In genomic region chr11:94596311-94596852, GRCm38 (mm10) we compare ENCODE assay signal across 9 mouse cellular contexts. TPM values are rescaled to one million over a fixed set of nuclear protein-coding genes. Genes with fewer than 3 reads are reported as not detected.
A peak's percentile ranks its signal among the peaks of the same experiment; 100 is the strongest.
DNase-seq lines count a peak whose midpoint lies in the region; ATAC-seq and TF ChIP-seq lines count a peak whose summit lies in the region.
"Had no signal": no experiment of that assay in that cellular context is flagged by ENCODE, and none has a peak within 500 bp of the region (broad histone marks: within the 10 kb centered on the region; RNA-seq: fewer than 3 reads in every experiment).

No protein-coding gene starts in this region.

- H3K9me3 ChIP-seq in kidney, embryonic 14.5 days (ENCODE audit: control insufficient read depth, low read length), result no peaks in the 10 kb centered on the region
- no peaks in the 10 kb centered on the region for H3K9me3 ChIP-seq in forebrain, postnatal 0 days (ENCODE audit: low read length)

- no peak for ATAC-seq in kidney, embryonic 14.5 days (ENCODE audit: low FRiP score, low TSS enrichment)
- ATAC-seq in megakaryocyte, adult 5-6 weeks (ENCODE audit: poor library complexity, severe bottlenecking), result peak; percentile 68; the same call in 1 of the 2 replicates
- ATAC-seq in forebrain, postnatal 0 days, result no peak
- ATAC-seq: hindbrain, embryonic 16.5 days had no signal

- H3K9ac ChIP-seq in kidney, embryonic 14.5 days (ENCODE audit: low read depth, low read length), result no peak overlapping the region
- H3K9ac ChIP-seq in forebrain, postnatal 0 days, result no peak overlapping the region

- H3K4me2 ChIP-seq in kidney, embryonic 14.5 days (replicated peaks; ENCODE audit: low read depth, low read length), result no peak overlapping the region
- H3K4me2 ChIP-seq in forebrain, postnatal 0 days (ENCODE audit: low read depth), result no peak overlapping the region

- no peak overlapping the region for H3K27ac ChIP-seq in kidney, embryonic 14.5 days (ENCODE audit: low read depth, low read length)
- no peak overlapping the region for H3K27ac ChIP-seq in forebrain, postnatal 0 days (ENCODE audit: low read depth, low read length)

- TF ChIP-seq CTCF in forebrain, postnatal 0 days (IDR thresholded peaks at IDR 0.05; ENCODE audit: low read depth), result no peak

- peak; percentile 71 for DNase-seq in kidney, postnatal 10 days
- DNase-seq in c-Kit-positive CD71-negative TER-119-negative erythroid progenitor cells, embryonic 14.5 days (ENCODE audit: low read depth), result peak; percentile 53
- peak; percentile 32 to 44 for DNase-seq in thymus, postnatal 36 days
- no peak for DNase-seq in forebrain, postnatal 0 days
- DNase-seq in gastrocnemius, postnatal 4 days (ENCODE audit: low spot score in 2 of 2), result no peak
- DNase-seq in embryo, embryonic 11 days, result no peak

- H3K36me3 ChIP-seq in kidney, embryonic 14.5 days (ENCODE audit: control insufficient read depth, insufficient read depth, low read length), result no peaks in the 10 kb centered on the region
- no peaks in the 10 kb centered on the region for H3K36me3 ChIP-seq in forebrain, postnatal 0 days (ENCODE audit: insufficient read depth)

- no peak overlapping the region for H3K4me3 ChIP-seq in kidney, embryonic 14.5 days (ENCODE audit: low read length)
- no peak overlapping the region for H3K4me3 ChIP-seq in forebrain, postnatal 0 days (ENCODE audit: low read depth, low read length)

- 73% methylated on average over 7 of the region's 7 CpGs for WGBS in kidney, embryonic 14.5 days
- WGBS in forebrain, postnatal 0 days, result 65% methylated on average over 7 of the region's 7 CpGs

- peaks cover 18% of the 10 kb centered on the region; the same call in 1 of the 2 replicates for H3K4me1 ChIP-seq in kidney, embryonic 14.5 days (ENCODE audit: control insufficient read depth, insufficient read depth, low read length)
- H3K4me1 ChIP-seq in forebrain, postnatal 0 days (ENCODE audit: insufficient read depth), result no peaks in the 10 kb centered on the region

- H3K27me3 ChIP-seq in kidney, embryonic 14.5 days (ENCODE audit: control insufficient read depth, insufficient read depth, low read length), result no peaks in the 10 kb centered on the region
- H3K27me3 ChIP-seq in forebrain, postnatal 0 days (ENCODE audit: insufficient read depth, low read length), result no peaks in the 10 kb centered on the region

RNA-seq across cellular contexts. Expression of gene Acsf2, which starts 5.3 kb away (rescaled TPM):
- 9.1 and 11.5 TPM in 2 replicates for polyA plus RNA-seq in kidney, embryonic 14.5 days (2014; fragmentation: Nextera tagmentation; extraction: Ambion mirVana)
- total RNA-seq in megakaryocyte, adult 5-6 weeks (2015), result 6.7 and 7.9 TPM in 2 replicates
- total RNA-seq in megakaryocyte, adult 5-6 weeks (2017), result 0.37 and 1.1 TPM in 2 replicates
- total RNA-seq in forebrain, postnatal 0 days (2014; rRNA removed), result 2.6 and 4.3 TPM in 2 replicates
- polyA plus RNA-seq in forebrain, postnatal 0 days (2015; fragmentation: Nextera tagmentation; extraction: Ambion mirVana), result 1.5 and 1.6 TPM in 2 replicates
- 10 to 100 TPM; 10.5 to 11.6 TPM for total RNA-seq in gastrocnemius, postnatal 4 days (2021)

RNA-seq across cellular contexts. Expression of gene Chad, which starts 31.5 kb away (rescaled TPM):
- polyA plus RNA-seq in kidney, embryonic 14.5 days (2014; fragmentation: Nextera tagmentation; extraction: Ambion mirVana), result 0.14 TPM in 1 of 2 replicates, not detected in the other
- not detected in 2 replicates for total RNA-seq in megakaryocyte, adult 5-6 weeks (2015)
- not detected in 2 replicates for total RNA-seq in megakaryocyte, adult 5-6 weeks (2017)
- not detected in 2 replicates for total RNA-seq in forebrain, postnatal 0 days (2014; rRNA removed)
- 0.30 and 0.44 TPM in 2 replicates for polyA plus RNA-seq in forebrain, postnatal 0 days (2015; fragmentation: Nextera tagmentation; extraction: Ambion mirVana)
- total RNA-seq in gastrocnemius, postnatal 4 days (2021), result 1 to 10 TPM; 1.5 to 2.8 TPM

RNA-seq across cellular contexts. Expression of gene Lrrc59, which starts 33.2 kb away (rescaled TPM):
- polyA plus RNA-seq in kidney, embryonic 14.5 days (2014; fragmentation: Nextera tagmentation; extraction: Ambion mirVana), result 118 and 197 TPM in 2 replicates
- 48.5 and 48.9 TPM in 2 replicates for total RNA-seq in megakaryocyte, adult 5-6 weeks (2015)
- total RNA-seq in megakaryocyte, adult 5-6 weeks (2017), result 79.1 and 81.3 TPM in 2 replicates
- total RNA-seq in forebrain, postnatal 0 days (2014; rRNA removed), result 116 and 127 TPM in 2 replicates
- polyA plus RNA-seq in forebrain, postnatal 0 days (2015; fragmentation: Nextera tagmentation; extraction: Ambion mirVana), result 144 and 145 TPM in 2 replicates
- 10 to 100 TPM; 68.8 to 72.2 TPM for total RNA-seq in gastrocnemius, postnatal 4 days (2021)

RNA-seq across cellular contexts. Expression of gene Rsad1, which starts 47.3 kb away (rescaled TPM):
- 4.1 and 4.5 TPM in 2 replicates for polyA plus RNA-seq in kidney, embryonic 14.5 days (2014; fragmentation: Nextera tagmentation; extraction: Ambion mirVana)
- 0.32 and 0.40 TPM in 2 replicates for total RNA-seq in megakaryocyte, adult 5-6 weeks (2015)
- 0.59 and 0.89 TPM in 2 replicates for total RNA-seq in megakaryocyte, adult 5-6 weeks (2017)
- 12.2 and 12.6 TPM in 2 replicates for total RNA-seq in forebrain, postnatal 0 days (2014; rRNA removed)
- 7.7 and 8.8 TPM in 2 replicates for polyA plus RNA-seq in forebrain, postnatal 0 days (2015; fragmentation: Nextera tagmentation; extraction: Ambion mirVana)
- total RNA-seq in gastrocnemius, postnatal 4 days (2021), result 1 to 10 TPM; 4.7 to 6.0 TPM

RNA-seq across cellular contexts. Expression of gene Mrpl27, which starts 57.2 kb away (rescaled TPM):
- 154 and 193 TPM in 2 replicates for polyA plus RNA-seq in kidney, embryonic 14.5 days (2014; fragmentation: Nextera tagmentation; extraction: Ambion mirVana)
- 38.0 and 49.5 TPM in 2 replicates for total RNA-seq in megakaryocyte, adult 5-6 weeks (2015)
- 39.0 and 45.9 TPM in 2 replicates for total RNA-seq in megakaryocyte, adult 5-6 weeks (2017)
- total RNA-seq in forebrain, postnatal 0 days (2014; rRNA removed), result 50.7 and 57.0 TPM in 2 replicates
- 126 and 149 TPM in 2 replicates for polyA plus RNA-seq in forebrain, postnatal 0 days (2015; fragmentation: Nextera tagmentation; extraction: Ambion mirVana)
- total RNA-seq in gastrocnemius, postnatal 4 days (2021), result 10 to 100 TPM; 55.3 to 60.3 TPM

Comparison
In these comparisons a context has a peak if more than half of its experiments do, and no peak if none do; other contexts are left out.
1. DNase-seq: peak in kidney, postnatal 10 days (single experiment), c-Kit-positive CD71-negative TER-119-negative erythroid progenitor cells, embryonic 14.5 days (single experiment) and thymus, postnatal 36 days (2 of 2); none in forebrain, postnatal 0 days (single experiment), gastrocnemius, postnatal 4 days (0 of 2) and embryo, embryonic 11 days (single experiment).